In the genomic region with DNA sequence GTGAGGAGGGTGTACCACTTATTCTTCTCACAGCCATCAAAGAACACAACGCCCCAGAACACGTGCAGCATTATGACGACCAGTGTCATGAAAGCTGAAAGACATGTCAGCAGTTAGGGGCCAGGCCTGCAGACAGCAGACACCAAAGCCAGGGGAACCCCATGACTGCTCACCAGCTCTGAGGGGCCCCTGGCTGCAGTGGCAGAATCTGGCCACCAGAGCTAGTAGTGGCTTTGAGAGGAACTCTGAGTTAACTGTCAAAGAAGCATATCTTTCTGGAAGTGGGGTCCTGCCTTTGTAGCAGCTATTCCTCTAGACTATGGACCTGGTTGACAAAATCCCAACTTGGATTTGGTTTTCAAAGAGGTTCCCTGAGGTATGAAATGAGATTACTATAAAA, we compare ENCODE assay signal across 10 mouse cellular contexts. TPM values are rescaled to one million over a fixed set of nuclear protein-coding genes. Genes with fewer than 3 reads are reported as not detected.
DNase-seq lines count a peak whose midpoint lies in the region; ATAC-seq and TF ChIP-seq lines count a peak whose summit lies in the region.
"Not testable (repeated sequence)": the region's sequence is repeated elsewhere in the genome, so short reads cannot be mapped to it uniquely, and the experiment has no call there.
"Had no signal": no experiment of that assay in that cellular context is flagged by ENCODE, and none has a peak within 500 bp of the region (broad histone marks: within the 10 kb centered on the region; RNA-seq: fewer than 3 reads in every experiment).

No protein-coding gene starts in this region.

- not testable (repeated sequence) for H3K9me3 ChIP-seq in kidney, postnatal 0 days (replicated peaks; ENCODE audit: low read length); lung, postnatal 0 days (ENCODE audit: low read length)

- not testable (repeated sequence) for H3K36me3 ChIP-seq in heart, adult 2 months (ENCODE audit: control insufficient read depth, insufficient read depth, low read length); kidney, postnatal 0 days (ENCODE audit: insufficient read depth, low read length); lung, postnatal 0 days (ENCODE audit: insufficient read depth, low read length); small intestine, adult 2 months (ENCODE audit: control insufficient read depth, insufficient read depth, low read length)

- intact Hi-C loops in heart, adult 2 months (cut with DNase I), result not testable (repeated sequence)

- ATAC-seq in CD4-positive, CD25-positive, alpha-beta regulatory T cell, adult 4 months, result peak; percentile 43
- peak; percentile 69 for ATAC-seq in common myeloid progenitor, adult 5-6 weeks (replicated peaks; ENCODE audit: low read depth, poor library complexity, severe bottlenecking)
- ATAC-seq in kidney, postnatal 0 days (replicated peaks; ENCODE audit: low FRiP score, low read depth); lung, postnatal 0 days: not testable (repeated sequence)

- not testable (repeated sequence) for H3K27me3 ChIP-seq in heart, adult 2 months (ENCODE audit: control insufficient read depth, insufficient read depth, low read length); kidney, postnatal 0 days (ENCODE audit: insufficient read depth, low read length); lung, postnatal 0 days (replicated peaks; ENCODE audit: insufficient read depth, low read length); small intestine, adult 2 months (ENCODE audit: control insufficient read depth, insufficient read depth, low read length)

- TF ChIP-seq EP300 in heart, adult 2 months (IDR thresholded peaks at IDR 0.05; ENCODE audit: insufficient read depth, low read depth, low read length); lung, postnatal 0 days (IDR thresholded peaks at IDR 0.05): not testable (repeated sequence)

- WGBS in heart, adult 2 months, result 83% methylated on average over 1 of the region's 3 CpGs
- no CpG with 5 or more reads among the region's 3 CpGs for WGBS in kidney, postnatal 0 days
- no CpG with 5 or more reads among the region's 3 CpGs for WGBS in lung, postnatal 0 days
- WGBS in small intestine, adult 2 months, result 90% methylated on average over 2 of the region's 3 CpGs

- not testable (repeated sequence) for H3K79me2 ChIP-seq in heart, adult 2 months (replicated peaks; ENCODE audit: control insufficient read depth, insufficient read depth, low read length)

- peak; percentile 29; the same call in 1 of the 2 replicates for TF ChIP-seq CTCF in heart, adult 2 months (IDR thresholded peaks at IDR 0.05)
- TF ChIP-seq CTCF in kidney, postnatal 0 days (IDR thresholded peaks at IDR 0.05; ENCODE audit: low read depth), result peak; percentile 35; the same call in 1 of the 2 replicates
- peak; percentile 51 for TF ChIP-seq CTCF in lung, postnatal 0 days (IDR thresholded peaks at IDR 0.05)
- peak; percentile 9; the same call in 1 of the 2 replicates for TF ChIP-seq CTCF in small intestine, adult 2 months (IDR thresholded peaks at IDR 0.05; ENCODE audit: extremely low read depth, insufficient read length, insufficient replicate concordance, low read depth, low read length)

- not testable (repeated sequence) for H3K4me1 ChIP-seq in heart, adult 2 months (ENCODE audit: control insufficient read depth, insufficient read depth, low read length); kidney, postnatal 0 days (replicated peaks; ENCODE audit: insufficient read depth, low read length); lung, postnatal 0 days (ENCODE audit: insufficient read depth, low read depth, low read length); small intestine, adult 2 months (ENCODE audit: control insufficient read depth, insufficient read depth, insufficient read length, low read length)

- TF ChIP-seq POLR2A in heart, adult 2 months (IDR thresholded peaks at IDR 0.05; ENCODE audit: insufficient read depth, low read depth, low read length); small intestine, adult 2 months (IDR thresholded peaks at IDR 0.05; ENCODE audit: low read depth, low read length): not testable (repeated sequence)

- H3K4me3 ChIP-seq in heart, adult 2 months; kidney, postnatal 0 days (replicated peaks; ENCODE audit: low read depth, low read length); lung, postnatal 0 days (ENCODE audit: low read depth, low read length); small intestine, adult 2 months (ENCODE audit: low read depth, low read length): not testable (repeated sequence)

- not testable (repeated sequence) for H3K4me2 ChIP-seq in kidney, postnatal 0 days (ENCODE audit: low read length); lung, postnatal 0 days (replicated peaks; ENCODE audit: low read depth, low read length)

- not testable (repeated sequence) for H3K27ac ChIP-seq in heart, adult 2 months; kidney, postnatal 0 days; lung, postnatal 0 days (ENCODE audit: low read length); small intestine, adult 2 months (ENCODE audit: insufficient read depth, low read depth, low read length)

- DNase-seq in heart, adult 2 months; kidney, postnatal 0 days (ENCODE audit: low spot score); lung, postnatal 0 days (ENCODE audit: low spot score): not testable (repeated sequence)
- DNase-seq in thymus, postnatal 25 days, result peak; percentile 35

- not testable (repeated sequence) for H3K9ac ChIP-seq in heart, adult 2 months (ENCODE audit: low read depth, low read length); kidney, postnatal 0 days (ENCODE audit: low read depth, low read length); lung, postnatal 0 days (replicated peaks; ENCODE audit: low read depth)

RNA-seq across cellular contexts. Expression of a gene that starts 10.7 kb away (rescaled TPM):
- polyA plus RNA-seq in CD4-positive, CD25-positive, alpha-beta regulatory T cell, adult 4 months (2017; shearing (Covaris generic)), result 1 to 10 TPM in 1 of 2 experiments, under 1 TPM in 1; 0.79 to 1.1 TPM
- 0.39 and 0.78 TPM in 2 replicates for total RNA-seq in common myeloid progenitor, adult 5-6 weeks (2017)
- 1 to 10 TPM; 4.3 to 5.2 TPM for total RNA-seq in heart, adult 2 months (2021)
- 2.3 and 5.4 TPM in 2 replicates for polyA plus RNA-seq in heart, adult 2 months (2012; rRNA removed)
- polyA plus RNA-seq in kidney, postnatal 0 days (2015; fragmentation: Nextera tagmentation; extraction: Ambion mirVana), result 10.9 and 11.7 TPM in 2 replicates
- polyA plus RNA-seq in lung, postnatal 0 days (2015; fragmentation: Nextera tagmentation; extraction: Ambion mirVana), result 4.4 and 6.3 TPM in 2 replicates
- 0.68 and 0.79 TPM in 2 replicates for polyA plus RNA-seq in small intestine, adult 2 months (2012; rRNA removed)

RNA-seq across cellular contexts. Expression of a gene that starts 12.3 kb away (rescaled TPM):
- polyA plus RNA-seq in CD4-positive, CD25-positive, alpha-beta regulatory T cell, adult 4 months (2017; shearing (Covaris generic)), result under 1 TPM in 1 of 2 experiments, not detected in 1; 0.17 TPM
- total RNA-seq in common myeloid progenitor, adult 5-6 weeks (2017), result 0.14 TPM in 1 of 2 replicates, not detected in the other
- total RNA-seq in heart, adult 2 months (2021), result under 1 TPM; 0.14 to 0.16 TPM
- 0.10 and 0.26 TPM in 2 replicates for polyA plus RNA-seq in heart, adult 2 months (2012; rRNA removed)
- 0.29 and 0.40 TPM in 2 replicates for polyA plus RNA-seq in kidney, postnatal 0 days (2015; fragmentation: Nextera tagmentation; extraction: Ambion mirVana)
- 0.27 and 0.51 TPM in 2 replicates for polyA plus RNA-seq in lung, postnatal 0 days (2015; fragmentation: Nextera tagmentation; extraction: Ambion mirVana)
- 0.06 TPM in 1 of 2 replicates, not detected in the other for polyA plus RNA-seq in small intestine, adult 2 months (2012; rRNA removed)
- polyA plus RNA-seq: inflammation-experienced regulatory T-cells, adult 6 months; liver, embryonic 11.5 days; macrophage had no signal

RNA-seq across cellular contexts. Expression of a gene that starts 50.0 kb away (rescaled TPM):
- polyA plus RNA-seq in CD4-positive, CD25-positive, alpha-beta regulatory T cell, adult 4 months (2017; shearing (Covaris generic)), result under 1 TPM; 0.38 to 0.44 TPM
- total RNA-seq in common myeloid progenitor, adult 5-6 weeks (2017), result 0.87 and 1.3 TPM in 2 replicates
- 1 to 10 TPM; 1.1 to 1.2 TPM for total RNA-seq in heart, adult 2 months (2021)
- polyA plus RNA-seq in heart, adult 2 months (2012; rRNA removed), result 0.43 and 2.4 TPM in 2 replicates
- polyA plus RNA-seq in kidney, postnatal 0 days (2015; fragmentation: Nextera tagmentation; extraction: Ambion mirVana), result 23.1 and 25.6 TPM in 2 replicates
- polyA plus RNA-seq in lung, postnatal 0 days (2015; fragmentation: Nextera tagmentation; extraction: Ambion mirVana), result 10.5 and 11.7 TPM in 2 replicates
- polyA plus RNA-seq in small intestine, adult 2 months (2012; rRNA removed), result 0.13 and 0.22 TPM in 2 replicates
